Mouse (Mus musculus): ENCODE results near the gene Gtf2h1.

Gtf2h1 gene

GRCm38 (mm10) chr7:46851026-46851425 is 55.1 kb downstream of the Gtf2h1 start:
- no peak for DNase-seq (ENCODE audit: low read depth, low spot score)

DNA sequence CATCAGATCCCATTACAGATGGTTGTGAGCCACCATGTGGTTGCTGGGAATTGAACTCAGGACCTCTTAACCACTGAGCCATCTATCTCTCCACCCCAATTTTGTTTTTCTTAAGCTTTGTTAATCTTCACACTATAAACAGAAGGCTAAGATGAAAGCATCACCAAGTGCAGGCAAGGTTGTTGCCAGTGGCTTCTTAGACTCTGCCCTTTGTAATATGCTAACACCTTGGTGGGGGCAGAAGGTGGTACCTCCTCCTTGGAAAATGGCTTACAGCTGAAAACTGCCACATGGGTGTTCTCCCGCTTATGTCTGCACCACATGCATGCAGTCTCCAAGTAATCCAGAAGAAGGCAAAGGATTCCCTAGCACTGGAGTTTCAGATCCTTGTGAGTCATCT is 56.8 kb downstream of the Gtf2h1 start:
- DNase-seq (ENCODE audit: low read depth, low spot score), result no peak

- no peak for DNase-seq (ENCODE audit: low read depth, low spot score)
These were observed 57.5 kb downstream of the Gtf2h1 start for GRCm38 (mm10) chr7:46853365-46853764.

- no peak for DNase-seq (ENCODE audit: low read depth, low spot score)
These were observed 60.1 kb downstream of the Gtf2h1 start for GRCm38 (mm10) chr7:46855866-46856560.

- DNase-seq (ENCODE audit: low read depth, low spot score), result no peak
These were observed 61.5 kb downstream of the Gtf2h1 start for GRCm38 (mm10) chr7:46857436-46857835.

GRCm38 (mm10) chr7:46859031-46859430 is 63.1 kb downstream of the Gtf2h1 start:
- no peak for DNase-seq (ENCODE audit: low read depth, low spot score)

DNA sequence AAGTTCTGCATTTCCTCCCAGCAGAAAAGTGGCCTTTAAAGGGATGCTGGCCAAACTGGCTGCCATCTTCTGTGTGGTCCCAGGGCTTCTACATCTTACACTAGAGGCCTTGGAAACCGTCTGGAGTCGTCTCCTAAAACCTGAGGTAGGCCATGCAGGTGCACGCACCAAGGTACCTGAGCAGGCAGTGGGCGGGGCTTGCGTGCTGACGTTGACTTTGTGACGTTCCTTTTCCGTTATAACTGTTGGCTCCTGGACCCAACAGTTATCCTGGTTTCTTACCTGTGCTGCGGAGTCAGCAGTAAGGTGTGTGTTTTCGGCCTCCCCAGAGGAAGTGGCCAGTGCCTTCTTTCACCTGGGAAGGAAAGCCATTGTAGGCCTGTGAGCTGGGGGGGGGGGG is 65.1 kb downstream of the Gtf2h1 start, which contains the start of gene Ldhc:
Ldhc (plus strand) TSS at position 208 of the 400 bp plus-strand sequence.
- DNase-seq (ENCODE audit: low read depth, low spot score), result no peak

DNA sequence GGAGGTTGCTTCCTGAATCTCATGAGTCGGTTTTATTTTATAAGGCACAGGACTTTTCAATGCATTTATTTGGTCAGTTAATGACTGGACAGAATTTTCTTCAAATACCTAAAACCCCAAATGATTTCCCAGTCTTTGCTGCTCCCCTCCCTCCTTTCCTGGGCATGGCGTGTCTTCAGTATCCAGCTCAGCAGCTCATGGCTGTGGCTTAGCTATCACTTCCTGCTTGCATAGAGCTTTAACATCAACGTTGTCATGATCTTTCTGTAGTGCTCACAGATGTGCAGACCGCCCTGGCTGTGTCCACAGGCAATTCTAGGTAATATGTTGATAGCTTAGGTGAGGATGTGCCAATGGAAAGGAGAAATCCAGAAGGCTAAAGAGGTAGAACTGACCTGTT is 76.1 kb downstream of the Gtf2h1 start:
- DNase-seq (ENCODE audit: low read depth, low spot score), result no peak
